Mouse (Mus musculus) heart, embryonic 13.5 days (tissue): ENCODE measurements around the gene Ptprg. TPM values are rescaled to one million over a fixed set of nuclear protein-coding genes. Genes with fewer than 3 reads are reported as not detected.

Experiments
- ATAC-seq: fragments of 200-750 bp; cut with Nextera tagmentation; 2 replicates; pipeline ENCODE4 v1.8.0; 2017; ENCODE audit warnings: moderate TSS enrichment; ENCODE audit not compliant: insufficient number of reproducible peaks, low FRiP score, low TSS enrichment; ENCODE audit errors: extremely low read depth
- H3K27ac ChIP-seq: fragments of 300-500 bp; sonication (generic); replicated peaks from 2 replicates; pipeline ENCODE4 v1.5.1; 2015; ENCODE audit warnings: moderate library complexity, mild to moderate bottlenecking, inconsistent platforms
- H3K27me3 ChIP-seq: fragments of 300-500 bp; sonication (generic); replicated peaks from 2 replicates; pipeline ENCODE4 v1.6.1; 2015; ENCODE audit warnings: mild to moderate bottlenecking, inconsistent platforms
- H3K36me3 ChIP-seq: fragments of 300-500 bp; sonication (generic); 2 replicates; pipeline ENCODE4 v1.6.1; 2015; ENCODE audit warnings: mild to moderate bottlenecking, inconsistent platforms
- H3K4me1 ChIP-seq: fragments of 300-500 bp; sonication (generic); 2 replicates; pipeline ENCODE4 v1.6.1; 2015; ENCODE audit warnings: inconsistent platforms
- H3K4me2 ChIP-seq: fragments of 300-500 bp; sonication (generic); 2 replicates; pipeline ENCODE4 v1.6.1; 2015; ENCODE audit warnings: inconsistent platforms, mild to moderate bottlenecking, moderate library complexity
- H3K4me3 ChIP-seq: fragments of 300-500 bp; sonication (generic); 2 replicates; pipeline ENCODE4 v1.5.1; 2015; ENCODE audit warnings: moderate library complexity, mild to moderate bottlenecking, inconsistent platforms
- H3K9ac ChIP-seq: fragments of 300-500 bp; sonication (generic); 2 replicates; pipeline ENCODE4 v1.6.1; 2015; ENCODE audit warnings: inconsistent platforms, mild to moderate bottlenecking, moderate library complexity
- H3K9me3 ChIP-seq: fragments of 300-500 bp; sonication (generic); 2 replicates; pipeline ENCODE4 v1.6.1; 2016; ENCODE audit warnings: inconsistent platforms
- WGBS: fragments of 180-500 bp; shearing (Covaris S2); methylation state at CpG from one replicate; pipeline ENCODE4 v1.1.7; 2015; ENCODE audit warnings: mixed read lengths; 5-methylcytosine and 5-hydroxymethylcytosine counted together
- polyA plus RNA-seq: library from polyadenylated mRNA; unstranded; fragments of >200 nt; fragmentation: Nextera tagmentation; extraction: Ambion mirVana; gene quantifications from 2 replicates; pipeline ENCODE4 v1.2.1, GENCODE M21; 2015

Gene Ptprg
- polyA plus RNA-seq, 1 experiment from 2014 or later = 18.3 TPM

DNA sequence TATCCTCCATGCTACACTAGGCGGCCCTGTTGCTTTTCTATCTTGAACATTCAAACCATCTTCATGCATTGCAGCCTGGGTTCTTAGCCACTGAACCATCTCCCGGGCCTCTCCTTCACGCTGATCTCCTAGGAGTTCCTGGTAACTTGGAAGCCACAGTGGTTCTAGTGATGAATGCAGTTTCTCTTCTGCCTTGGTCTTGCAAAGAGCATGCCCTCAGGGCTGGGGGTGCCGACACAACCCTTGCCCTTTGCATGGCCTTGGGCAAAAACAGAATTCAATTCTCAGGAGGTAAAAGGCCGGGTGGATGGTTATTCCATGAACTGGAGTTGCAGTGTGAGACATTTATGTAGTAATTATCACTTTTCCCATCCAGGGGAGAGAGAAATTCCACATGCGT, 67.0 kb downstream of the Ptprg start:
- Histone ChIP-seq H3K9ac (no peak overlapping the region), H3K4me1 (peaks cover 49% of the 10 kb centered on the region), H3K27ac (no peak overlapping the region), H3K4me2 (no peak overlapping the region), H3K4me3 (no peak overlapping the region), H3K36me3 (no peaks in the 10 kb centered on the region), H3K9me3 (no peaks in the 10 kb centered on the region), H3K27me3 (no peaks in the 10 kb centered on the region)
- ATAC-seq = no peak
- WGBS = 70% methylated on average over 6 of the region's 6 CpGs

- Histone ChIP-seq H3K9me3 (no peaks in the 10 kb centered on the region), H3K4me3 (no peak overlapping the region), H3K4me2 (no peak overlapping the region), H3K9ac (no peak overlapping the region), H3K4me1 (peaks cover 42% of the 10 kb centered on the region), H3K36me3 (no peaks in the 10 kb centered on the region), H3K27ac (no peak overlapping the region), H3K27me3 (no peaks in the 10 kb centered on the region)
- no peak for ATAC-seq
- WGBS = 54% methylated on average over 10 of the region's 10 CpGs
These were observed 67.7 kb downstream of the Ptprg start for GRCm38 (mm10) chr14:11620962-11621568.

DNA sequence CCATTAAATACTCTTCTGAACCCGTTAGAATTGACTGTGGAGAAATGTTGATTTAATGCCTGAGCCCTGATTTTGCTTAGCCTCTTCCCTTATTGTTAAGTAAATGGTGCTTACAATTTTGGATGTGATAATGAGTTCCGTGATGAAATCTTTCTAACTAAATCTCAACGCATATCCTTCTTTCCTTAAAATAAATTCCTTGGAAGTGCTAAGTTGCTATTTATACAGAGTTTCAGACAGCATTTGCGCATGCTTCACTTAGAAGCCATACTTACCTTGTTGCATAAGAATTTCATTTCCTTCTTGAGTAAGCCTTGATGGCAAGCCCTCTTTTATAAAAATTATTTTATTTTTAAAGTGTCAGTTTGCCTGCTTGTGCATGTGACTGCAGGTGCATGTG, 70.2 kb downstream of the Ptprg start:
- Histone ChIP-seq H3K27ac (no peak overlapping the region), H3K9me3 (no peaks in the 10 kb centered on the region), H3K4me1 (peaks cover 22% of the 10 kb centered on the region; the same call in 1 of the 2 replicates), H3K4me2 (no peak overlapping the region), H3K36me3 (no peaks in the 10 kb centered on the region), H3K27me3 (no peaks in the 10 kb centered on the region), H3K9ac (no peak overlapping the region), H3K4me3 (no peak overlapping the region)
- no peak for ATAC-seq
- 74% methylated on average over 4 of the region's 4 CpGs for WGBS

- H3K27me3 ChIP-seq = no peaks in the 10 kb centered on the region
- H3K36me3 ChIP-seq = no peaks in the 10 kb centered on the region
- H3K9me3 ChIP-seq = no peaks in the 10 kb centered on the region
- no peak overlapping the region for H3K4me3 ChIP-seq
- no peak overlapping the region for H3K9ac ChIP-seq
- H3K4me1 ChIP-seq = peaks cover 24% of the 10 kb centered on the region
- no peak overlapping the region for H3K27ac ChIP-seq
- no peak overlapping the region for H3K4me2 ChIP-seq
- WGBS = 31% methylated on average over 2 of the region's 2 CpGs
- ATAC-seq = no peak
These were observed 77.4 kb downstream of the Ptprg start for GRCm38 (mm10) chr14:11630736-11631135.

DNA sequence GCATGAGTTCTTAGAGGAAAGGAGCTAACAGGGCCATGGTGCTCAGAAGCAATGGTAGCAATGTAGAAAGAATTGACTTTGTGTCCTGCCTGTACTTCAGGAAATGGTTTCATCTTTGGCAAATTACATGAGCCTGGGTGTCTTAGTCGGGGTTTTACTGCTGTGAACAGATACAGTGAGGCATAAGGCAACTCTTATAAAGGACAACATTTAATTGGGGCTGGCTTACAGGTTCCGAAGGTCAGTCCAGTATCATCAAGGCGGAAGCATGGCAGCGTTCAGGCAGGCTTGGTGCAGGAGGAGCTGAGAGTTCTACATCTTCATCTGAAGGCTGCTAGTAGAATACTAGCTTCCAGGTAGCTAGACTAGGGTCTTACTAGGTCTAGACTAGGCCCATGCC, 78.2 kb downstream of the Ptprg start:
- Histone ChIP-seq H3K27ac (no peak overlapping the region), H3K27me3 (no peaks in the 10 kb centered on the region), H3K4me2 (no peak overlapping the region), H3K4me3 (no peak overlapping the region), H3K36me3 (no peaks in the 10 kb centered on the region), H3K9me3 (no peaks in the 10 kb centered on the region), H3K4me1 (peaks cover 24% of the 10 kb centered on the region), H3K9ac (no peak overlapping the region)
- 90% methylated on average over 4 of the region's 4 CpGs for WGBS
- no peak for ATAC-seq

DNA sequence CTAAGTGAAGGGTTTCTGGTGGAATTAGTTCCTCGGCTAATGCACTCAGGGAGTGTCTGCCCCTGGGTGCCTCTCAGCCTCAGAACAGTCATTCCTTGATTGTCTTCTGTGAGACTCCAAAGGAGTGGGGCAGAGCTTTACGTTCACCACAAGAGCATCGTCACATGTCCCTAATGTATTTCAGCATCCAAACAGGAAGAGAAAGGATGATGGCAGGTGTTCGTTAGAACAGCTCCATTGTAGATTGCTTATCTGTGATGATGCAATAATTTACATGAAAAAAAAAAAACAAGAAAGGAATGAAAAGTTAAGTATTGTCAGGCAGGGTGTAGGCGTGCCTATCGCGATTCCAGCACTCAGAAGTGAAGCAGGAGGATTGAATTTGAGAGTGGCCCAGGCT, 84.3 kb downstream of the Ptprg start:
- ATAC-seq = no peak
- H3K4me1 ChIP-seq = peaks cover 7% of the 10 kb centered on the region
- WGBS = 81% methylated on average over 7 of the region's 7 CpGs

GRCm38 (mm10) chr14:11639366-11639765, 86.0 kb downstream of the Ptprg start:
- H3K4me2 ChIP-seq = no peak overlapping the region
- H3K27ac ChIP-seq = no peak overlapping the region
- no peaks in the 10 kb centered on the region for H3K36me3 ChIP-seq
- 78% methylated on average over 5 of the region's 5 CpGs for WGBS
- H3K4me3 ChIP-seq = no peak overlapping the region
- H3K9ac ChIP-seq = no peak overlapping the region
- peaks cover 10% of the 10 kb centered on the region for H3K4me1 ChIP-seq
- no peak for ATAC-seq
- H3K9me3 ChIP-seq = no peaks in the 10 kb centered on the region
- no peaks in the 10 kb centered on the region for H3K27me3 ChIP-seq

More for the DNA sequence above, 84.3 kb downstream of the Ptprg start:
- H3K27ac ChIP-seq = no peak overlapping the region
- no peak overlapping the region for H3K4me2 ChIP-seq
- H3K9me3 ChIP-seq = no peaks in the 10 kb centered on the region
- no peaks in the 10 kb centered on the region for H3K27me3 ChIP-seq
- no peaks in the 10 kb centered on the region for H3K36me3 ChIP-seq
- H3K9ac ChIP-seq = no peak overlapping the region
- H3K4me3 ChIP-seq = no peak overlapping the region

GRCm38 (mm10) chr14:11640372-11640771, 87.0 kb downstream of the Ptprg start:
- no peaks in the 10 kb centered on the region for H3K9me3 ChIP-seq

DNA sequence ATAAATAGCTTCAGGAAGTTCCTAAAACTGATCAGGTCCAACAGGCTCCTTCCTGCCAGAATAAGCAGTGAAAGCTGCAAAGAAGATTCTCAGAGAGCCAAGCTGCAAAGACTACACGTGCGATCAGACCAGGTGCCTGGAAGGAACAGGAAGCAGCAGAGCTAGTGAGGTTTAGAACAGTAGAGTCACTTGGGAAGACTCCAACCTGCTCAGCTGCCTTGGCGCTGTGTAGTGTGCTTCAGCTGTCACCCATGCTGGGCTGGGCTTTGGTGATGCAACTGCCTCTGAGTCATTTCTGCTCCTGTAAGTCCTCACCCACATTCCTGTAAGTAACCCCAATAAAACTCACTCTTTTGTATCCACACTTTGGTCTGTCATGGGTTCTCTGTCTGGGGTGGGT, 87.7 kb downstream of the Ptprg start:
- Histone ChIP-seq H3K27me3 (no peaks in the 10 kb centered on the region), H3K4me3 (no peak overlapping the region), H3K9ac (no peak overlapping the region), H3K9me3 (no peaks in the 10 kb centered on the region), H3K27ac (no peak overlapping the region), H3K4me1 (peaks cover 5% of the 10 kb centered on the region; the same call in 1 of the 2 replicates), H3K4me2 (no peak overlapping the region), H3K36me3 (no peaks in the 10 kb centered on the region)
- 78% methylated on average over 3 of the region's 3 CpGs for WGBS
- ATAC-seq = no peak

More at GRCm38 (mm10) chr14:11640372-11640771, 87.0 kb downstream of the Ptprg start:
- no peak for ATAC-seq
- H3K36me3 ChIP-seq = no peaks in the 10 kb centered on the region
- no peak overlapping the region for H3K4me3 ChIP-seq
- H3K27ac ChIP-seq = no peak overlapping the region
- H3K27me3 ChIP-seq = no peaks in the 10 kb centered on the region
- H3K4me2 ChIP-seq = no peak overlapping the region
- no peak overlapping the region for H3K9ac ChIP-seq
- H3K4me1 ChIP-seq = peaks cover 5% of the 10 kb centered on the region; the same call in 1 of the 2 replicates

DNA sequence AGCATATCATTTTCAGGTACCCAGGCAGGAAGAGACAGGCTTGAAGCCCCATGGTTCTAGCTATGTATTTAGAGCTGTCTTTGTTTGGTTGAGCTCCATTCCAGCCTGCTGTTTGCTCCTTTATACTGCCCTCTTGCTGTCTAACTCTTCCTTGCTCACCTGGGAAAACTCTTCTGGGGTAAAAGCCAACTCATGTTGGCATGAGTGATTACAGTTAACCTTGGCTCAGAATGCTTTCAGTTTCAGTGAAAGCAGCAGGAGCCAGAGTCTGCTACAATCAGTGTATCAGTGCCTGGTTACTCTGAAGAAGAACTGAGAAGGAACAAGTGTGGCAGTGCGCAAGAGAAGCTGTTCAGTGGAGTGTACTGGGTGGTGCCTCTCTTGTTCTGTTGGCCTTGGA, 89.6 kb downstream of the Ptprg start:
- Histone ChIP-seq H3K9me3 (no peaks in the 10 kb centered on the region), H3K27me3 (no peaks in the 10 kb centered on the region), H3K9ac (no peak overlapping the region), H3K4me1 (peaks cover 5% of the 10 kb centered on the region), H3K27ac (no peak overlapping the region), H3K36me3 (no peaks in the 10 kb centered on the region), H3K4me3 (no peak overlapping the region), H3K4me2 (no peak overlapping the region)
- 87% methylated on average over 1 of the region's 1 CpGs for WGBS
- ATAC-seq = no peak

DNA sequence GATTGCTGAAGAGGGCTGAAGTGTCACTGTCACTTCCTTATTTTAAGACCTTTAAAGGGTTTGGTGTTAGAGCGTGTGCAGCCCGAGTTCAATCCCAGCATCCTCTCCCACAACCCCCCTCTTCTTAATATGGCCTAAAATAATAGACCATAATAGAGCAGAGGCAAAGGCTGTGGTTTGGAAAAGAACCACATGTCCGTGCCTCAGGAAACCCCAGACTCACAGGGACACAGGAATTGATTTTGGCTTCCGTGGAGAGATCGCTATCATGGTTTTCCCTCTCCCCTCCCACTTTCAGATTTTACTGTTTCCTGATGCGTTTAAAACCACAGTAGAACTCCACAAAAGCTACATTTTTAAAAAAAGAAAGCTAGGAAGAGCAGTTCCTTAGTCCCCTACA, 104.0 kb downstream of the Ptprg start:
- no peak overlapping the region for H3K4me3 ChIP-seq
- H3K4me1 ChIP-seq = peaks cover 31% of the 10 kb centered on the region

GRCm38 (mm10) chr14:11663661-11664215, 110.4 kb downstream of the Ptprg start:
- ATAC-seq = no peak
- H3K9ac ChIP-seq = no peak overlapping the region

More for the DNA sequence above, 104.0 kb downstream of the Ptprg start:
- 67% methylated on average over 6 of the region's 6 CpGs for WGBS
- Histone ChIP-seq H3K27me3 (no peaks in the 10 kb centered on the region), H3K9ac (no peak overlapping the region), H3K9me3 (no peaks in the 10 kb centered on the region), H3K4me2 (no peak overlapping the region), H3K27ac (no peak overlapping the region), H3K36me3 (no peaks in the 10 kb centered on the region)
- no peak for ATAC-seq

More at GRCm38 (mm10) chr14:11663661-11664215, 110.4 kb downstream of the Ptprg start:
- Histone ChIP-seq H3K27me3 (no peaks in the 10 kb centered on the region), H3K4me3 (no peak overlapping the region), H3K4me2 (no peak overlapping the region), H3K9me3 (no peaks in the 10 kb centered on the region), H3K4me1 (peaks cover 16% of the 10 kb centered on the region), H3K36me3 (no peaks in the 10 kb centered on the region), H3K27ac (no peak overlapping the region)
- WGBS = 39% methylated on average over 11 of the region's 11 CpGs
